Mouse (Mus musculus): ENCODE measurements around the gene Ogdh. TPM values are rescaled to one million over a fixed set of nuclear protein-coding genes. Genes with fewer than 3 reads are reported as not detected.

The Ogdh gene
- total RNA-seq, 4 experiments from 2014 or later = 373 to 593 (median 476) TPM

GRCm38 (mm10) chr11:6296077-6296476, 4.6 kb downstream of the Ogdh start:
- no peak for DNase-seq

GRCm38 (mm10) chr11:6299435-6299834, 8.0 kb downstream of the Ogdh start:
- no peak for DNase-seq

GRCm38 (mm10) chr11:6302793-6303192, 11.4 kb downstream of the Ogdh start:
- no peak for DNase-seq

- DNase-seq = no peak
These were observed 14.6 kb downstream of the Ogdh start for GRCm38 (mm10) chr11:6305943-6306430.

GRCm38 (mm10) chr11:6308181-6308580, 16.7 kb downstream of the Ogdh start:
- DNase-seq = no peak

- no peak for DNase-seq
These were observed 22.5 kb downstream of the Ogdh start for GRCm38 (mm10) chr11:6313874-6314406.

GRCm38 (mm10) chr11:6316821-6317220, 25.4 kb downstream of the Ogdh start:
- DNase-seq = no peak

- DNase-seq = no peak
These were observed 27.1 kb downstream of the Ogdh start for GRCm38 (mm10) chr11:6318559-6318958.

- DNase-seq = no peak
These were observed 27.9 kb downstream of the Ogdh start for GRCm38 (mm10) chr11:6319374-6319773.

- no peak for DNase-seq
These were observed 30.7 kb downstream of the Ogdh start for GRCm38 (mm10) chr11:6322086-6322485.

GRCm38 (mm10) chr11:6323348-6323747, 31.9 kb downstream of the Ogdh start:
- no peak for DNase-seq

- no peak for DNase-seq
These were observed 39.8 kb downstream of the Ogdh start for GRCm38 (mm10) chr11:6331256-6331655.

GRCm38 (mm10) chr11:6332606-6333005, 41.2 kb downstream of the Ogdh start:
- DNase-seq = no peak

GRCm38 (mm10) chr11:6333403-6333802, 42.0 kb downstream of the Ogdh start:
- no peak for DNase-seq

- no peak for DNase-seq
These were observed 43.9 kb downstream of the Ogdh start for GRCm38 (mm10) chr11:6335321-6335720.

GRCm38 (mm10) chr11:6336689-6337088, 45.3 kb downstream of the Ogdh start:
- DNase-seq = no peak

GRCm38 (mm10) chr11:6345956-6346355, 54.5 kb downstream of the Ogdh start:
- no peak for DNase-seq

GRCm38 (mm10) chr11:6346966-6347365, 55.5 kb downstream of the Ogdh start:
- no peak for DNase-seq

- DNase-seq = no peak
These were observed 57.3 kb downstream of the Ogdh start for GRCm38 (mm10) chr11:6348681-6349200.

- DNase-seq = no peak
These were observed 58.2 kb downstream of the Ogdh start for GRCm38 (mm10) chr11:6349586-6349985.

GRCm38 (mm10) chr11:6355106-6355505, 63.7 kb downstream of the Ogdh start:
- DNase-seq = no peak

GRCm38 (mm10) chr11:6364581-6365275, 73.3 kb downstream of the Ogdh start:
- DNase-seq = no peak

GRCm38 (mm10) chr11:6365885-6366284, 74.5 kb downstream of the Ogdh start:
- DNase-seq = peak; percentile 62

- no peak for DNase-seq
These were observed 75.0 kb downstream of the Ogdh start for GRCm38 (mm10) chr11:6366434-6366833.

All from adrenal gland, adult 8-10 months (tissue).